Mouse (Mus musculus) left cerebral cortex, postnatal 14 days (tissue): Measurements from ENCODE around the gene Adamts18. TPM values are rescaled to one million over a fixed set of nuclear protein-coding genes. Genes with fewer than 3 reads are reported as not detected.
"Not testable (repeated sequence)": the region's sequence is repeated elsewhere in the genome, so short reads cannot be mapped to it uniquely, and the experiment has no call there.

Experiments
- DNase-seq, 2 experiments: peaks; one replicate each; pipeline ENCODE4 v3.0.0; 2021 to 2022; ENCODE audit warnings: low spot score in 2 of 2, mixed read lengths in 1 of 2
- intact Hi-C: fragments of 180-260 bp; cut with DNase I; formaldehyde crosslinking; loops from one replicate; pipeline ENCODE4 v1.15.1; 2025
- total RNA-seq, 2 experiments: library from RNA; stranded (reverse); gene quantifications; 2 replicates each; pipeline ENCODE4 v1.2.3; 2021

The Adamts18 gene
- total RNA-seq, 2 experiments from 2014 or later: 3.7 to 5.0 TPM

GRCm38 (mm10) chr8:113847606-113848080 is 895 bp downstream of the Adamts18 start:
- no peak for DNase-seq
- intact Hi-C loops: loop anchor here (5.0 to 10.0 kb wide), 2 partner anchors 135 to 183 kb away; no protein-coding TSS in a partner anchor

DNA sequence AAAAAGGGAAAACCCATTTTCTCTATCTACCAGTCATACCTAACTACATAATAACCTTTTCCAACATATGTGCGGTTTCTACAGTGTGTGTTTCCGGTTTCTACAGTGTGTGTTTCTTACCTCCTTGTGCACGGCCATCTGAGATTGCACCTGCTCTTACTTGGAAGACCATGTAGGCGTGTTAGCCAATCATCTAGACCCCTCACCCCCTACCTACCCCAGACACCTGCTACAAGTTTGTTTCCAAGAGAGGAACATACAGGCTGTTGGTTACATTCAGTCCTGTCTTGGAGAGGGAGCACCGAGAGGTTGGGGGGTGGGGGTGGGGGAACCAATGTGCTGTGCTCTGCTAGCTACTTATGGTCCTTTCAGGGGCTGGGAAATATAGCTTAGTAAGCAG is 1.9 kb downstream of the Adamts18 start:
- no peak for DNase-seq
- intact Hi-C loops: loop anchor here (5.0 to 10.0 kb wide), 2 partner anchors 136 to 182 kb away; no protein-coding TSS in a partner anchor

GRCm38 (mm10) chr8:113844801-113845301 is 3.7 kb downstream of the Adamts18 start:
- intact Hi-C loops: loop anchor here (5.0 to 10.0 kb wide), 2 partner anchors 137 to 180 kb away; no protein-coding TSS in a partner anchor
- no peak for DNase-seq

GRCm38 (mm10) chr8:113838211-113838610 is 10.3 kb downstream of the Adamts18 start:
- intact Hi-C loops: no loop called here
- DNase-seq: no peak

DNA sequence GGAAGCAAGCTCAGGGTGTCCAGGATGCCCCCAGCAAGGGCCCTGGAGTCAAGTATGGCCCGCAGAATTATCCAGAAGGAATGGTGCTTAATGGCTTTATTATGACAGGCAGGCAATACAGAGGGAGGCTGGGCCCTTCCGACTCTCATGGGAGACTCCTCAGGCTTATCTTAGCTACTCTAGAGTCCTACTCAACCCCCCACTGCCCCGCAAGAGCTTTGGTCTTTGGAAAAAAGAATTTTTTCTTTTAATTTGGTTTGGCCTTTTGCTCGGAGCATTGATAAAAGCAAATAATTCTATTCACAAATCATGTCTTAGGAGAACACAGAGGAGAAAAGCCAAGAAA is 11.0 kb downstream of the Adamts18 start:
- intact Hi-C loops: no loop called here
- no peak for DNase-seq

GRCm38 (mm10) chr8:113836892-113837569 is 11.5 kb downstream of the Adamts18 start:
- no peak for DNase-seq
- intact Hi-C loops: no loop called here

- intact Hi-C loops: no loop called here
- DNase-seq: no peak
These were observed 14.9 kb downstream of the Adamts18 start for GRCm38 (mm10) chr8:113833644-113834043.

- no peak for DNase-seq
- intact Hi-C loops: no loop called here
These were observed 21.3 kb downstream of the Adamts18 start for GRCm38 (mm10) chr8:113827270-113827669.

DNA sequence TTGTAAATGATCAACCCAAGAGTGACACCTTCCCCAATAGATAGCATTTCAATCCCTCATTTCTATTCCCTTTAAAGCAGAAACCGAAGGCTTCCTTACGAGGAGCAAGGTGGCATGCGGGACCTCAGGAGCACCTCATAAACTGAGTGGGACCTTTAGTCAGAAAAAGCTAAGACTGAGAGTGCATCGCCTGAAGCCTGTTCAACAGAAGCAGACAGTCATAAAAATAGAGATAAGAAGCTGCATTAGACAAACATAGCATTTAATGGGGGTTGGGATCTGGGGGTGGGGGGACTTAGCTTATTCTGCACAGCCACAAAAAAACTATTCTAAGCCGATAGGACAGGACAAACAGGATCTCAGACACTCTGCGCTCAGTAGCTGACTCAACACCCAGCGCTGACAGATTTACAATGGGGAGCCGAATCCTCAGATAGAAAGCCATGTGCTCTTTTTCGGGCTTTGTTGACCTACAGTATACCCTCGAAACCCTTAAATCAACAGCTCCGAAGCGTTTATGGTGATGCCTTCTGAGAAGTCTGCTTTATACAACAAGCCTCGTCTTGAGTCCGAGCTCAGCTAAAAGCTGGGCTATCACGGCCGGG is 27.5 kb downstream of the Adamts18 start:
- no peak for DNase-seq
- intact Hi-C loops: no loop called here

DNA sequence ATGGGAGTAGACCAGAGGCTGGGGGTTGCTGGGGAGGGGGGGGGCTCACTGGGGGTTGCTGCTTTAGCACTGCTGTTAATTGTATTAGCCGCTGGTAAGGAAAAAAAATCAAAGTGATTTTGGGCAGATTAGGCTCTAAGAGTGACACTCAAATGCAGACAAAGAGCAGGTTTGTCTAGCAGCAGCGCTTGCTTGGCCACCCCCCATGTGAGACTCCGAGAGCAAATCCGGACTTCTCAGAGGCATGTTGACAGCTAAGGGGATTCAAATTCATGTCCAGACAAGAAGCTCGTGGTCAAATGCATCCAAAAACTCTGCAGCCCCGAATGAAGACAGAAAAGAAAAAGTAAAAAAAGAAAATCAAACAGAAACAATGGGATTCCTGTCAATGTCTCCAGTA is 34.6 kb downstream of the Adamts18 start:
- no peak for DNase-seq
- intact Hi-C loops: no loop called here

- DNase-seq: peak; percentile 27 to 59
- intact Hi-C loops: no loop called here
These were observed 37.0 kb downstream of the Adamts18 start for GRCm38 (mm10) chr8:113811521-113811920.

DNA sequence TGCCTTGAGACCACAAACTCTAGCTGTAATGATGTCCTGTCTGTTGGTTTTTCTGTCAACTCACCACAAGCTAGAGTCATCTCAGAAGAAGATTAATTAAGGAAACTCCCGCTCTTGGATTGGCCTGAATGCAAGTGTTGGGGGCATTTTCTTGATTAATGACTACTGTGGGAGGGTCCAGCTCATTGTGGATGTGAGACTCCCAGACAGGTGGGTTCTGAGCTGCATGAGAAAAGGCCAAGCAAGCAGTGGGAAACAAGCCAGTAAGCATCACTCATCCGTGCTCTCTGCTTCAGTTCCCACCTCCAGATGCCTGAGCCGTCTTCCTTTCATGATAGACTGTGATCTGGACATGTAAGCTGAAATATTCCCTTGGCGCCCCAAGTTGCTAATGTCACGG is 38.6 kb downstream of the Adamts18 start:
- DNase-seq: no peak

GRCm38 (mm10) chr8:113803830-113804611 is 44.5 kb downstream of the Adamts18 start:
- no peak for DNase-seq
- intact Hi-C loops: no loop called here

More for the DNA sequence above, 38.6 kb downstream of the Adamts18 start:
- intact Hi-C loops: no loop called here

DNA sequence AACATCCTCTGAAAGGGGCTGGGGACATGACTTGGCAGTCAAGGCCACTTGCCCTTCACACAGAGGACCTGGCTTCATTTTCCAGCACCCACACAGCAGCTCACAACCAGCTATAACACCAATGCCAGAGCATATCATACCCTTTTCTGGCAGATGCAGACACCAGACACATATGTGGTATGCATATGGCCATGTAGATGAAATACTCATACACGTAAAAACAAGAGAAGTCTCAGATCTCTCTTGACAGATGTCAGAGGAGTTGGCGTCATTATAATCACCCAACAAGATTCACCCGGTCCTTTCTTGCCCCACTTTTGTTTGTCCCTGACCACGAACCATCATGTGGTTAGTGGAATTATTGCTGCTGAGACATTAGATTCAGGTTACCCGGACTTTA is 47.0 kb downstream of the Adamts18 start:
- DNase-seq: no peak
- intact Hi-C loops: no loop called here

DNA sequence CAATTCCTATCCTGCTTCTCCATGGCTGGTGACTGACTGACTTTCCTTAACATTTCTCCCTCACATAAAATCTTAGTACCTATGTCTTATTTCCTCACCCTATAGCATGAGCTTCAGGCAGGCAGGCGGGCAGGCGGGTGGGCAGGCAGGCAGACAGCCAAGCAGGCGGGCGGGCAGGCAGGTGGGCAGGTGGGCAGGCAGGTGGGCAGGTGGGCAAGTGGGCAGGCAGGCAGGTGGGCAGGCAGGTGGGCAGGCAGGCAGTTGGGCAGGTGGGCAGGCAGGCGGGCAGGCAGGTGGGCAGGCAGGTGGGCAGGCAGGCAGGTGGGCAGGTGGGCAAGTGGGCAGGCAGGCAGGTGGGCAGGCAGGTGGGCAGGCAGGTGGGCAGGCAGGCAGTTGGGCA is 48.0 kb downstream of the Adamts18 start:
- intact Hi-C loops, DNase-seq: not testable (repeated sequence)

DNA sequence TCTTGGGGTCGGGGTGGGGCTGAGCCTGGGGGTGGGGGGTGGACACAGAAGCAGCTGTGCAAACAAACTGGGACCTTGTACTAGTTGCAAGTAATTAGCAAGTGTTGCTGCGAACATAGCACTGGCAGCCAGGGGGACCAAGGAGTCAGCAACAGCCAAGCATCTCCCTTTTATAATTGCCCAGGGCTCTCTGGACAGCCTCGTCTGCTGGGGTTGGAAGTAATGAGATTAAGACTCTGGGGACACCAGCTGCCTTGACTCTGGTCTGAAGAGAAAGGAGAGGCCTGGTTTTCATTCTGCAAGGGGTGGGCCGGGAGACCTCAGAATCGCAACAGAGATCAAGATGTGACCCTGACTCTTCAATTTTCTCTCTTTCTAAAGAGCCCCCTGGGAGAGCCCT is 49.0 kb downstream of the Adamts18 start:
- DNase-seq: peak in 1 of 2 experiments; percentile 7
- intact Hi-C loops: no loop called here

- intact Hi-C loops: no loop called here
- DNase-seq: no peak
These were observed 56.7 kb downstream of the Adamts18 start for GRCm38 (mm10) chr8:113791856-113792255.

- peak in 1 of 2 experiments; percentile 5 for DNase-seq
- intact Hi-C loops: no loop called here
These were observed 57.5 kb downstream of the Adamts18 start for GRCm38 (mm10) chr8:113791061-113791460.

DNA sequence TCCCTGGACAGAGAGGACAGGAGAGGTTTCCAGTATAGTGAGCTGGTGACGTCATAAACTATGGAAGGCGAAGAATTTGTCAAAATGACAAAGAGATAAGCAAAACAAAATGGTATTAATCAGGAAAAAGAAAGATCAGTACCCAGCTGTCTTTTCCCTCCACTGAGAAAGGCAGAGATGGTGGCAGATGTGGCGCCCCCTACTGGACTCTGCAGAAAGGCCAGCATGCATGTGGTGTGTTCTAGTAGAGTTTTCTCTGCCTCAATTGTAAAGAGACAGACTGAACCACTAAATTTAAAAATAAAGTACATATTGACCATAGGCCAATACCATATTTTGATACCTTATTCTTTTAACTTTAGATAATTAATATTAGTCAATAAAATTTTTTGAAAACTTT is 64.8 kb downstream of the Adamts18 start:
- DNase-seq: no peak
- intact Hi-C loops: no loop called here

DNA sequence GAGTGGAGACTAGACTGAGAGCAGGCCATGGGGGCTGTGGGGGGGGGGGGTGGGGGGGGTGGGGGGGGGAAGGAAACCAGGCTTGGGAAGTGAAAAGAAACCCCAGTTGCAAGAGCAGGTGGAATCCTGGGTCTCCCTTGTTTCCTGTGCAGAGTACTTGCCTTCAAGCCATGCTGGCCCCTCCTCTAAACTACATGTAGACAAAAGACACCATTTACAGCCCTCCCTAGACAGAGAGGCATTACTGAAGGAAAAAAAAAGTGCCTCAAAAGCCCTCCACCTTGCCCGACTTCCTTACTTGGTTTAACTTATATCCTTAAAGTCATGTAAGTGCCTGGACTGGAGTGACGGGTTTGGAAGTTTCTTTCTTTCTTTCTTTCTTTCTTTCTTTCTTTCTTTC is 67.0 kb downstream of the Adamts18 start:
- intact Hi-C loops: no loop called here
- no peak for DNase-seq
